Mouse (Mus musculus): ENCODE data around the gene Ube2o.

DNA sequence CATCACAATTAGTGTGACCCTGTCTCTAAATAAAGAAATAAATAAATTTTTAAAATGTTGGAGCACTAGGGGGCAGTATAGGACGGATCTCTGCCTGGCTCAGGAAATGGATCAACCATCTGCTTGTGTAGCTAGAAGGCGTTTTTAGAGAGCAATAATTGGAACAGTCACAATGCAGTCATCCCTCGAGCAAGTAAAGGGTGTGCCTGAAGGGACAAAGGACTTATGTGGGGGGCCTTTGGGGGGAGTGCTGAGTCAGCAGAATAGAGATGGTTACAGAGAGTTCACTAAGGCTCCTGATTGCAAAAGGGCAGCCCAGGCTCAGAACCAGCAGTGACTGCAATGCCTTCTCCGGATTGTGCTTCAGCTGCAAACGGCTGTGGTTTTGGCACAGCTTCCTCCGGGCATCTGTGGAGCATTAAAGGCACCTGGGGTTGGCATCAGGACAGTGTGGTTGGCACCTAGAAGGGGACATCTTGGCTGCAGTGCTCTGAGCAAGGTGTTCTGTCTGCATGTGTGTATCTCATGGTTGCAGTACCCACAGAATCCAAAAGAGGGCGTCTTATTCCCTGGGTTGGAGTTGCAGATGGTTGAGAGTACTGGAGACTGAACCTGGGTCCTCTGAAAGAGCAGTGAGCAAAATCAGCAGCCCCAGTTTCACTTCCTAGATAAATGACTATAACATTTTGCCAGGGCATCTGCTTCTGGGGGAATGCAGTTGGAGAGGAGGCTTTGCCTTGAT lies 80.1 kb downstream of the Ube2o start:
- TF ChIP-seq CTCF (IDR thresholded peaks at IDR 0.05; ENCODE audit: extremely low read depth, insufficient read length, insufficient replicate concordance, low read depth, low read length) (no peak), POLR2A (IDR thresholded peaks at IDR 0.05; ENCODE audit: low read depth, low read length) (no peak)

Measured in small intestine, adult 2 months (tissue).